Mouse (Mus musculus) liver, embryonic 11.5 days (tissue): ENCODE measurements around the gene Mgat1. TPM values are rescaled to one million over a fixed set of nuclear protein-coding genes. Genes with fewer than 3 reads are reported as not detected.

Experiments used
- ATAC-seq: fragments of 200-750 bp; cut with Nextera tagmentation; replicated peaks from 2 replicates; pipeline ENCODE4 v1.8.0; 2017; ENCODE audit warnings: moderate number of reproducible peaks, mild to moderate bottlenecking, moderate TSS enrichment, moderate library complexity; ENCODE audit not compliant: low FRiP score
- DNase-seq: peaks from one replicate; pipeline ENCODE4 v3.0.0-alpha.2; 2017; ENCODE audit warnings: low spot score
- H3K27ac ChIP-seq: fragments of 300-500 bp; sonication (generic); 2 replicates; pipeline ENCODE4 v1.5.1; 2014; ENCODE audit warnings: mild to moderate bottlenecking, low read depth, low read length, control low read depth
- H3K27me3 ChIP-seq: fragments of 300-500 bp; sonication (generic); replicated peaks from 2 replicates; pipeline ENCODE4 v1.6.1; 2014; ENCODE audit warnings: low read length, mixed read lengths; ENCODE audit not compliant: control insufficient read depth, insufficient read depth
- H3K36me3 ChIP-seq: fragments of 300-500 bp; sonication (generic); 2 replicates; pipeline ENCODE4 v1.6.1; 2014; ENCODE audit warnings: mild to moderate bottlenecking, low read length, moderate library complexity, mixed read lengths; ENCODE audit not compliant: control insufficient read depth, insufficient read depth
- H3K4me1 ChIP-seq: fragments of 300-500 bp; sonication (generic); replicated peaks from 2 replicates; pipeline ENCODE4 v1.6.1; 2014; ENCODE audit warnings: low read length, mixed read lengths; ENCODE audit not compliant: control insufficient read depth, insufficient read depth
- H3K4me2 ChIP-seq: fragments of 300-500 bp; sonication (generic); 2 replicates; pipeline ENCODE4 v1.6.1; 2014; ENCODE audit warnings: mild to moderate bottlenecking, control low read depth, moderate library complexity
- H3K4me3 ChIP-seq: fragments of 300-500 bp; sonication (generic); 2 replicates; pipeline ENCODE4 v1.5.1; 2014; ENCODE audit warnings: low read depth, low read length, control low read depth
- H3K9ac ChIP-seq: fragments of 300-500 bp; sonication (generic); 2 replicates; pipeline ENCODE4 v1.6.1; 2014; ENCODE audit warnings: low read depth, low read length, control low read depth
- H3K9me3 ChIP-seq: fragments of 300-500 bp; sonication (generic); 2 replicates; pipeline ENCODE4 v1.6.1; 2016; ENCODE audit warnings: low read length, inconsistent platforms, mixed read lengths; ENCODE audit not compliant: control insufficient read depth
- WGBS: fragments of 180-500 bp; shearing (Covaris S2); extraction: QIAGEN DNeasy Blood & Tissue Kit; methylation state at CpG from one replicate; pipeline ENCODE4 v1.1.7; 2014; 5-methylcytosine and 5-hydroxymethylcytosine counted together
- polyA plus RNA-seq: library from polyadenylated mRNA; unstranded; fragments of >200 nt; fragmentation: Nextera tagmentation; extraction: Ambion mirVana; gene quantifications from 2 replicates; pipeline ENCODE4 v1.2.1, GENCODE M21; 2014

The Mgat1 gene
- polyA plus RNA-seq, 1 experiment from 2014 or later = 41.7 TPM

- no peak for ATAC-seq
Observed at GRCm38 (mm10) chr11:49235459-49236207, 8.4 kb upstream of the Mgat1 start.

DNA sequence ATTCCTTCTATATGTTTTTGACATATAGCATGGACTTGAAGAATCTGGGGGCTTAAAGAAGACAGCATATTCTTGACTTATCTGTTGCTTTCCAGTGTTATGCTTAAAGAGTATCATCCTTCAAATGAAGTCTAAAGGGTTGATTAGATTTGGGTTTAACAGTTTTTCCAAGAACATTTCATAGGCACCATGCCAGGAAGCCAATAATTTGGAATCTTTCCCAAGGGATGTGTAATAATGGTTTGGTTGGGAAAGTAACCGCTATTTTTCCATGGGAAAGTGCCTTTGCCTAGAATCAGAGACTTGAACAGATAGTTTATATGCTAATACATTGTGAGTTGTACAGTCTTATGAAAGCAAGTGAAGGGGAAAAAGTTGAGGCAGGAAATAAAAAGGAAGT, 7.1 kb upstream of the Mgat1 start:
- Histone ChIP-seq H3K27ac (no peak overlapping the region), H3K36me3 (no peaks in the 10 kb centered on the region), H3K9ac (no peak overlapping the region), H3K27me3 (no peaks in the 10 kb centered on the region), H3K4me3 (no peak overlapping the region), H3K4me2 (no peak overlapping the region), H3K9me3 (no peaks in the 10 kb centered on the region), H3K4me1 (no peaks in the 10 kb centered on the region)
- DNase-seq (no peak), ATAC-seq (no peak)
- 77% methylated on average over 1 of the region's 1 CpGs for WGBS

More at GRCm38 (mm10) chr11:49235459-49236207, 8.4 kb upstream of the Mgat1 start:
- H3K4me2 ChIP-seq = no peak overlapping the region
- DNase-seq = no peak
- no peaks in the 10 kb centered on the region for H3K4me1 ChIP-seq
- H3K27ac ChIP-seq = no peak overlapping the region
- H3K9me3 ChIP-seq = no peaks in the 10 kb centered on the region
- no peaks in the 10 kb centered on the region for H3K36me3 ChIP-seq
- H3K9ac ChIP-seq = no peak overlapping the region
- no peaks in the 10 kb centered on the region for H3K27me3 ChIP-seq
- H3K4me3 ChIP-seq = no peak overlapping the region
- 66% methylated on average over 3 of the region's 3 CpGs for WGBS

DNA sequence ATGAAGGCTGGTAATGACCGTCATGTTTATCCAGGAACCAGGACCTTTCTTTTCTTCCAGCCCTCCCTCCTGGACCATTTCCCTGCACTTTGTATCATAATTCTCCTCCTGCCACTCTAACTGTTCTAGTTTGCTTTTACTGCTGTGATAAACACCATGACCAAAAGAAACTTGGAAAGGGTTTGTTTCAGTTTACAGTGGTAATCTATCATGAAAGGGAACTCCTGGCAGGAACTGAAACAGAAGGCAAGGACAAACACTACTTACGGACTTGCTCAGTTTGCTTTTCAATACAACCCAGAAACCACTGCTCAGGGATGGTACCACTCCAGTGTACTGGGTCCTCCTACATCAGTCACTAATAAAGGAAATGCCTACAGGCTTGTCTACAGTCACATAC, 6.5 kb upstream of the Mgat1 start:
- H3K27me3 ChIP-seq = no peaks in the 10 kb centered on the region
- H3K4me1 ChIP-seq = peaks cover under 1% of the 10 kb centered on the region
- H3K9ac ChIP-seq = no peak overlapping the region
- no peaks in the 10 kb centered on the region for H3K9me3 ChIP-seq
- H3K36me3 ChIP-seq = no peaks in the 10 kb centered on the region
- DNase-seq = no peak
- H3K4me2 ChIP-seq = no peak overlapping the region
- ATAC-seq = no peak
- H3K27ac ChIP-seq = no peak overlapping the region
- H3K4me3 ChIP-seq = no peak overlapping the region
- 56% methylated on average over 2 of the region's 2 CpGs for WGBS

GRCm38 (mm10) chr11:49240310-49240709, 3.7 kb upstream of the Mgat1 start:
- H3K27me3 ChIP-seq = no peaks in the 10 kb centered on the region
- no peak overlapping the region for H3K27ac ChIP-seq
- no peaks in the 10 kb centered on the region for H3K9me3 ChIP-seq
- no peak overlapping the region for H3K4me3 ChIP-seq
- H3K9ac ChIP-seq = no peak overlapping the region
- ATAC-seq = no peak
- H3K4me1 ChIP-seq = peaks cover 15% of the 10 kb centered on the region
- WGBS = 52% methylated on average over 1 of the region's 1 CpGs
- DNase-seq = no peak
- H3K36me3 ChIP-seq = no peaks in the 10 kb centered on the region
- H3K4me2 ChIP-seq = no peak overlapping the region

- no peak for ATAC-seq
- peaks cover 20% of the 10 kb centered on the region for H3K4me1 ChIP-seq
- 70% methylated on average over 4 of the region's 4 CpGs for WGBS
Observed at GRCm38 (mm10) chr11:49240874-49241273, 3.1 kb upstream of the Mgat1 start.

DNA sequence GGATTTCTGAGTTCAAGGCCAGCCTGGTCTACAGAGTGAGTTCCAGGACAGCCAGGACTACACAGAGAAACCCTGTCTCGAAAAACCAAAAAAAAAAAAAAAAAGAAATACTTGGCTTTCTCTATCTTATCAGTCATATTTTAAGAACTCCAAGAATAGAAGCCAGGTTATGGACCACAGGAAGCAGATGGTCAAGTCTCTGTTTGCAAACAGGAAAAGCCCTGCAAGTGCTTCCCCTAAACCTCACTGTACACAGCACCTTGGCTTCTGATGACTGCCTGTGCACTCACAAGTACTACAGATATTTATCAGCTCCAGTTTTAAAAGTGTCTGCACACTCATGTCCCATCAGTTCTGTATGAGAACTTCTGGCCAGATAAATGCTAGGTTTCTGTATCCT, 2.5 kb upstream of the Mgat1 start:
- no peak for DNase-seq
- H3K9ac ChIP-seq = no peak overlapping the region
- 20% methylated on average over 1 of the region's 1 CpGs for WGBS
- H3K4me3 ChIP-seq = no peak overlapping the region
- no peaks in the 10 kb centered on the region for H3K9me3 ChIP-seq
- no peak overlapping the region for H3K4me2 ChIP-seq
- H3K4me1 ChIP-seq = peaks cover 24% of the 10 kb centered on the region
- no peak for ATAC-seq
- no peaks in the 10 kb centered on the region for H3K27me3 ChIP-seq
- H3K27ac ChIP-seq = no peak overlapping the region
- H3K36me3 ChIP-seq = no peaks in the 10 kb centered on the region

More at GRCm38 (mm10) chr11:49240874-49241273, 3.1 kb upstream of the Mgat1 start:
- no peaks in the 10 kb centered on the region for H3K9me3 ChIP-seq
- no peak overlapping the region for H3K27ac ChIP-seq
- no peak overlapping the region for H3K4me2 ChIP-seq
- no peaks in the 10 kb centered on the region for H3K36me3 ChIP-seq
- H3K27me3 ChIP-seq = no peaks in the 10 kb centered on the region
- H3K4me3 ChIP-seq = no peak overlapping the region
- no peak for DNase-seq
- H3K9ac ChIP-seq = no peak overlapping the region

GRCm38 (mm10) chr11:49242944-49243626, 906 bp upstream of the Mgat1 start:
- peak; percentile 1; the same call in 1 of the 2 replicates for ATAC-seq
- no peaks in the 10 kb centered on the region for H3K36me3 ChIP-seq
- H3K4me3 ChIP-seq = peak overlapping the region; percentile 59
- no peaks in the 10 kb centered on the region for H3K9me3 ChIP-seq
- no peaks in the 10 kb centered on the region for H3K27me3 ChIP-seq
- peak overlapping the region; percentile 86 for H3K4me2 ChIP-seq
- 21% methylated on average over 11 of the region's 11 CpGs for WGBS
- H3K4me1 ChIP-seq = peaks cover 40% of the 10 kb centered on the region
- peak overlapping the region; percentile 86 for H3K27ac ChIP-seq
- no peak for DNase-seq
- H3K9ac ChIP-seq = peak overlapping the region; percentile 66

DNA sequence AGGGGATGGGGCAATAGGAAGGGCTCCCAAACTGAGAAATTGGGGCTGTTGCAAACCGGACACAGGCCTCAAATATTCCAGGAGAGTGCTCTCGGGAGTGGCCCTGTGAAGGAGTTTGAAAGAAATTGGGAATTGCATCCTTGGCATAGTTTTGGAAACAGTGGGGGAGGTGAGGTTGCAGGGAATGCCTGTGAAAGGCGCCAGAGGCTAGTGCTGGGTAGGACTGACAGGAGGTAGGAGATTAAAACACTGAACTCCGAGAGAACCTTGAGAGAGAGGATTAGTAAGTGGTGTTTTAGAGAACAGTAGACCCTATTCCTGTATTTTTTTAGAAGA, 572 bp downstream of the Mgat1 start:
- Histone ChIP-seq H3K27me3 (no peaks in the 10 kb centered on the region), H3K27ac (peak overlapping the region; percentile 86), H3K9me3 (no peaks in the 10 kb centered on the region), H3K4me2 (peak overlapping the region; percentile 86), H3K4me3 (peak overlapping the region; percentile 59), H3K36me3 (no peaks in the 10 kb centered on the region), H3K4me1 (peaks cover 52% of the 10 kb centered on the region), H3K9ac (peak overlapping the region; percentile 66)
- DNase-seq = no peak
- ATAC-seq = no peak
- WGBS = 4% methylated on average over 4 of the region's 4 CpGs

GRCm38 (mm10) chr11:49245176-49245575, 1.2 kb downstream of the Mgat1 start:
- peak overlapping the region; percentile 86 for H3K4me2 ChIP-seq
- peak overlapping the region; percentile 86 for H3K27ac ChIP-seq
- H3K4me3 ChIP-seq = peak overlapping the region; percentile 59
- no peaks in the 10 kb centered on the region for H3K36me3 ChIP-seq
- H3K9ac ChIP-seq = no peak overlapping the region
- 16% methylated on average over 7 of the region's 7 CpGs for WGBS
- no peaks in the 10 kb centered on the region for H3K9me3 ChIP-seq
- DNase-seq = peak; percentile 48
- no peaks in the 10 kb centered on the region for H3K27me3 ChIP-seq
- ATAC-seq = no peak
- H3K4me1 ChIP-seq = peaks cover 58% of the 10 kb centered on the region
